Mouse (Mus musculus) spleen, adult 18-20 months (tissue): ENCODE results near the gene Rnf167.
A peak's percentile ranks its signal among the peaks of the same experiment; 100 is the strongest.

Experiments used
- DNase-seq, 2 experiments: peaks; one replicate each; pipeline ENCODE4 v3.0.0; 2022; ENCODE audit warnings: mixed read lengths in 2 of 2

Rnf167 gene

DNA sequence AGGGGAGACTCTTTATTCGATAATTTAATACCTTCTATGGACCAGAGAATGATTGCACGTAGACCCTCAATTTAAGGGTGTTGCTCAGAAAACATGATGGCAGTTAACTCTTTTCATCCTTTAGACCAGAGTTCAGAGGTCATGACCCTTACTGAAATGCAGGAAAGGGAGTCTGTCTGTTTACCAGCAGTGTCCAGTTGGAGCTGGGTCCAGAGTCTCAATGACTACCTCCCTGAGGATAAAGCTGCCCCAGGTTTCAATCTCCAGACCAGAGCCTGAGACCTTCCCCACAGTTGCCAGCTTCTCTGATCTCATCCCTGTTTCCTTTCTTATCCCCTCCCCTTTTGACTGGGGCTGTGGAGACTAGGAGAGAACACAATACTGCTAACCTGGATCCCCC, 31.5 kb downstream of the Rnf167 start:
- DNase-seq = no peak

DNA sequence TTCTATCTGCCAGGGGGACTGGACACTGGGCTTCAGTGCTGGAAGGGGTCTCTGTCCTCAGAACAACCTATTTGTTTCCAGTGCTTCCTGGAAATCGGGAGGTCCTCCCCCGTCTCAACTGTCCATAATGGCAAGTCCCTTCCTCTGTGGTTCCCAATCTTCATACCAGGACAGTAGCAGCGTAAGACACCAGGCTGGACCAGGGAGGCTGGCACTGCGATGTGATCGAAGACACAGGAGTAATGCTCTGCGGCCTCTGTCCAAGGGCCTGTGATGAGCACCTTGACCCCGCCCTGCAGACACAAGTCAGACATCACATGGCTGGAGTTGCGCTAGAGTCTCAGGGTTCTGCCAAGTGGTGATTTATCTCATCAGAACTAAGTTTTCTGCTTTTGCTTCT, 32.3 kb downstream of the Rnf167 start:
- no peak for DNase-seq

DNA sequence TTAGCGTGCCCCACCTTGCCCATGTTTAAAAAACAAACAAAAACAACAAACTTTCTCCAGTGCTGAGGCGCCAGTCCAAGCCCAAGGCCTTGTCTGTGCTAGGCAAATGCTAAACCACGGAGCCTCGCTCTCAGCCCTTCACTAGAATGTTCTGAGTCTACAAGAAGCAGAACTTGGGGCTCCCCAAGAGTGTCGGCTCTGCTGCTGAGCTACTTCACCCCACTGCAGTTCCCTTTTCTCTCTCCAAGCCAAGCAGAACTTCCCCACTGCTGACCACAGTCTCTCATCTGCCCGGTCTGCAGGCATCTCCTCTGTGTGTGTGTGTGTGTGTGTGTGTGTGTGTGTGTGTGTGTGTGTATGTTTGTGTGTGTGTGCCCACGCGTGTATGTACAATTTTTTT, 32.9 kb downstream of the Rnf167 start:
- peak; percentile 44 to 56 for DNase-seq

DNA sequence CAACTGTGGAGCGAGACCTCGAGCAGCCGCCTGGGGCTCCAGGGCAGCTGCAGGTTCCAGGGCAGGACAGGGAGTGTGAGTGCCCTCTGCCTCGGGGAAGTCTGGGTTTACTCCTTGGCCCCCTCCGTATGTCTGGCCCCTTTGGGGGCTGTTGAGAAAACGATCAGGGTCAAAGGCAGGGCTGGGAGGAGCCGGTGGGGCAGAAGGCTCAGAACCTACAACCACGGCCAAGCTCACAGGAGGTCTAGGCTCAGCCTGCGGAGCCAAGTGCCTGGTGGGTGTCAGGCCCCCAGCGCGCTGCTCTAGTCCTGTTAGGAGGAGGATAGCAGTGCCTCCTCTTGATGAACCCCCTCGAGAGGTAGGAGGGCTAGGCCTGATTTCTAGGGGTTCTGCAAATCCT, 34.1 kb downstream of the Rnf167 start:
- DNase-seq = no peak

DNA sequence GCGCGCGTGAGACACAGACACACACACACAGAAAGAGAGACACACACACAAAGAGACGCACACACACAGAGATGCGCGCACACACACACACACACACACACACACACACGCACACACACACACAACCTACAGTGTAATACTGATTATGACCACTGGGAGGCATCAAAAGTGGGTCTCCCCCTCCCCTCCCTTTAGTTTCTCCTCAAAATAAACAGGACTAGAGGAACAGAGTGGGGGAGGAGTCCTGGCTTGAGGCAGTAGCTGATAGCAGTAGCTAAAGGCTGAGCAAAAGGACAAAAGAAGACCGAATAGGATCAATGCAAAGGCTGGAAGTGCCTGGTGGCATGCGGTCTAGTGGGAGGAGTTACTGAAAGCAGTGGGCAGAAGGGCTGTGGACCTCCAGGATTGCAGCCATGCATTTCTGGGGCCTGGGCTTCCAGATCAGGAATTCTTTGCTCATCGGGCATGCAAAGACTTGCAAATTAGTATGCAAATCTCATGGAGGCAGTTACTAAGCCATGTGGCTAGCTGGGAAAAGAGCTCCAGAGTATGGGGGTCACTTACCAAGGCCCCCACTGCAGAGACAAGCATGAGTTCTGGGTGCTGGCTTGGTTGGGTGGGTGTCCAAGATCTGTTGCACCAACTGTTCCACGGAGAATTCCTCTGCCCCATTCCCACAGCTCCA, 35.0 kb downstream of the Rnf167 start:
- no peak for DNase-seq

DNA sequence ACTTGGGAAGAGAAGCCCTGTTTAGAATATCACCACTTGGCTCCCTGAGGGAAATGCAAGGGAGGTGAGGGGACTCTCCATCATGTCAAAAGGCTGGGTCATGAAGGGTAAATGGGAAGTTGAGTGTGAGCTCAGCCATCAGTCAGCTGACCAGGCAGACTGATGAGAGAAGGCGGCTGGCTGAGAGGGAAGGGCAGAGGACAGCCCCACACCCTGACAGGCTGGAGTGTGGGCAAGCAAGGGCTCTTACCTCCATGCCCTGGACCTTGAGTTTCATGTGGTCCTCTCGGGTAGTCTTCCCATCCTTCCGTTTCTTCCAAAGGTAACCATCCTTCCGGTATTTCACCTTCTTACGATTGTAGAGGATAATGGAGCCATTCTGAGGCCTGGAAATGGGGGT, 36.6 kb downstream of the Rnf167 start:
- no peak for DNase-seq

DNA sequence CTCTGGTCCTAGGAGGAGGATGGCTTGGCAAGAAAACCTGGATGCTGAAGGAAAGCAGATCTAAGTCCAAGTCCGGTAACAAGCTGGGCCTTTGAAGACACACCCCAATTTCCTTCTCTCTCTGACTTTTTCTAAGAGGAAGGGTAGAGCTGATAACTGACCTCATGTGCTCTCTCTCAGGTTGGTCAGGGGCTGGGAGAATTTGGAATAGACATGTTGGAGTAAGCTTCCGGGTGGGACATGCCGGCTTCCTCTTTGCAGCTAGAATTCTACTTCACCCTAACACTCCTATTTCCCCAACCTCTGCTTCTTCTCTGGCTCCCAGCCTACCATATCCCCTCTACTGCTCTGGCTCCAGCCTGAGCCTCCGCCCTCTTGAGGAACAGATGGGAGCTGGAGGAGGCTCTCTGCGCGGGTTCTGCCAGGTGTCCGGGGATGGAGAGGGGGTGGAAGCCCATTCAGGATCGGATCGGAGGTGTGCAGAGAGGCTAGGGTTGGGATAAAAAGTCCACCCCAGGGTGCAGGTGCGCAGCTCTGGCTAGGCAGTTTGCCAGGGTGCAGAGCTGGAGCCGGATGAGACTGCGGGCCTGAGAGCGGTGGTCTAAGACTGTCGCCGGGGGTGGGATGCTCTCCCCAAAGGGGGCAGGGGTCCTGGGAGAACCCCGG, 40.0 kb downstream of the Rnf167 start:
- no peak for DNase-seq

- DNase-seq = peak; percentile 79 to 91
These were observed 40.7 kb downstream of the Rnf167 start, which contains the start of gene Camta2 for GRCm38 (mm10) chr11:70687601-70688199. TSS of gene Camta2 (minus strand) at chr11:70688105.

DNA sequence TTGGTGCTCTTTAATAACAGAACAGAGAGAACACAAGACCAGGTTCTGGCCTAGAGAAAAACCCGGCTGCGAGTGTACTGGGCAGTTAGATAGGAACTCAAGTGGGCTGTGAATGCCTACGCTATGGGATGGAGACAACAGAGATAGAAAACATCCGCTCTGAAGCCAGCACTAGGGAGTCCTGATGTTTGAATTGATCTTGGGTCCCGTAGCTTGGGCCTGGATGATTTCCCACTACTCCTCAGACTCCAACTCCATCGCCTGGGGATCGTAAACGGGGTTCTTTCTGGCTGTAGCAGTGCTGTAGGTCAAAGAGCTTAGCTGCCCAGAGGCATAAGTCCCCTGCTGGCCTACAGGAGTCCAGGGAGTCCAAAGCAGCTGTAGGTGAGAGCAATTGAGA, 41.3 kb downstream of the Rnf167 start:
- no peak for DNase-seq

DNA sequence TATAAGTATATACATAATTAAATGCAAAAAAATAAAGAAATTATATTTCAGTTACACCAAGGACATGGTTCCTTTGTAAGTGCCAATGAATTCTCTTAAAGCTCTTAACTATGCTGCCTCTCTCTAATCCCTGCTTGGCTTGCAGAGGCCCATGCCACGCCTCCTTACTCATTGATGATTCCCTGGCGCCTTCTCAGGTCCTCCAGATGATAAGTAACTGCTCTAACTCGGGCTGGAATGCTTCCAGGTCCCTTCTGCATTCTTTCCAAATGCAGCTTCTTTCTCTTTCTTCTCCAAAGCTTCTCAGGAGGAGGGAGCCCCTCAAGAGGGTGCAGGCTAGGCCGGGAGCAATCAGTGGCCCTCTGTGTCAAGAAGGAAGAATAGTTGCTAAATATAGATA, 42.5 kb downstream of the Rnf167 start:
- DNase-seq = no peak

GRCm38 (mm10) chr11:70693504-70693903, 46.5 kb downstream of the Rnf167 start:
- DNase-seq = no peak

DNA sequence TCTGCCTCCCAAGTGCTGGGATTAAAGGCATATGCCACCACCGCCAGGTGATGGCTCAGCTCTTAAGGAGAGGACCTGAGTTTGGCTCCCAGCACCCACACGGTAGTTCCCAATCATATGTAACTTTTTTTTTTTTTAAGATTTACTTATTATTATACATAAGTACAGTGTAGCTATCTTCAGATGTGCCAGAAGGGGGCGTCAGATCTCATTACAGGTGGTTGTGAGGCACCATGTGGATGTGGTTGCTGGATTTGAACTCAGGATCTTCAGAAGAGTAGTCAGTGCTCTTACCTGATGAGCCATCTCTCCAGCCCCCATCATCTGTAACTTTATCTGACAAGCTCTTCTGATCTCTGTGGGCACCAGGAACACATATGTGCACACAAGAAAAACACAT, 50.3 kb downstream of the Rnf167 start:
- no peak for DNase-seq

GRCm38 (mm10) chr11:70699051-70699450, 52.0 kb downstream of the Rnf167 start:
- DNase-seq = no peak

DNA sequence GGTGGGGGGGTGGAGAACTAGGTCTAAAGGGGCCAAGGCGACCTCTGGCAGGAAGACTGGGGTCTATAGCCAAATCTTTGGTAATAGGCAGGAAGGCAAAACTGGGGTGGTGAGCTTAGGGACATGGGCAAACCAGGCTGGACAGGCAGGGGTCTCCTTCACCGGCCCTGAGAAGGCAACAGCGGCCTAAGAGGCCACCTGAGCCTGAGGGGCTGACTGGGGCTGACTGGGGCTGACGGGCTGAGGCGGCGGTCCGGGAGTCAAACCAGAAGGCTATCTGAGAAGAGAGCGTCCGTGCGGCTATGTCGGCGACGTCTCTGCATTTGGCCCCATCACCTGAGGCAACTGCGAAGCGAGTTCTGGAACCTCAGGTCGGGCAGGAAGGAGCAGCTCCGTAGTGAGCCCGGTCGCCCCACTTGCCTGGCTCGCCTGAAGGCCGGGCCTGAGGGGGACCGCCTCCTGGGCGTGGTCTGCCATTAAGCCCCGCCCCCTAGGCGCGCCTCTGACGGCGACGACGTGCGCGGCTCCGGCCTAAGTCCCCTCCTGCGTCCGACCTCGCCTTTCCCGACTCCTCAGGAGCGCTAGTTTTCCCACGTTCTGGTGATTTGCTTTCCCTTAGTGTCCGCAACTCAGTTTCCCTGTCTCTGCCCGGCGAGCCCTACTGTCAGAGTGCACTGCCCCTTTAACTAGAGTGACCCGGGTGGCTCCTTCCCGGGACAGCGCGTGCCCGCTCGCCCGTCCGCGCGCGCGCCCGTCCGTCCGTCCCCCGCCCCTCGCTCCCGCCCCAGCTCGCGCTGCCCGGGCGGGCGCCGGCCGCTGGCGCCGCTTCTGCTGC, 52.9 kb downstream of the Rnf167 start, which contains the start of the genes Inca1 and Kif1c:
TSS of gene Inca1 (minus strand) at position 434 of the 835 bp plus-strand sequence.
TSS of gene Kif1c (plus strand) at position 827 of the 835 bp plus-strand sequence.
- peak; percentile 93 to 98 for DNase-seq

- peak; percentile 51 to 66 for DNase-seq
These were observed 53.6 kb downstream of the Rnf167 start for GRCm38 (mm10) chr11:70700613-70701012.
